Mouse (Mus musculus): ENCODE results near the gene Gm49027.
"Not testable (repeated sequence)": the region's sequence is repeated elsewhere in the genome, so short reads cannot be mapped to it uniquely, and the experiment has no call there.

The Gm49027 gene

GRCm38 (mm10) chr5:123525281-123525680 is at the start of gene Gm49027:
Gm49027 (minus strand) TSS chr5:123525488.
- no peak for DNase-seq

DNA sequence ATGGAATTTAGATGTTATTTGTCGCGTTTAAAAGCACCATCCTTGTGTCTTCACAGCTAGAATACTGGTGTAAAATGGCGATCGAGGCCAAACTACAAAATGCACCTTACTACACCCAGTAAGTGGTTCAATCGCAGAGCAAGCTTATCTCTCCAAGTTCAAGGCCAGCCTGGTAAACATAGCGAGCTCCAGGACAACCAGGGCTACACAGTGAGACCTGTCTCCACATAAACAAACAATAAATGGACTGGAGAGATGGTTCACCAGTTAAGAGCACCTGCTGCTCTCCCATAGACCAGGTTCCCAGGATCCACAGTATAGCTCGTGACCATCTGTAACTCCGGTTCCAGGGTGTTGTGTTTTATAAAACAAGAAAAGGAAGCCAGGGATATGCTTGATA is 48.1 kb upstream of the Gm49027 start:
- no peak for DNase-seq

- DNase-seq, result peak; percentile 98
Observed at GRCm38 (mm10) chr5:123572357-123573186, 47.3 kb upstream of the Gm49027 start, which contains the start of gene Vps33a. Vps33a (minus strand) TSS chr5:123573038.

DNA sequence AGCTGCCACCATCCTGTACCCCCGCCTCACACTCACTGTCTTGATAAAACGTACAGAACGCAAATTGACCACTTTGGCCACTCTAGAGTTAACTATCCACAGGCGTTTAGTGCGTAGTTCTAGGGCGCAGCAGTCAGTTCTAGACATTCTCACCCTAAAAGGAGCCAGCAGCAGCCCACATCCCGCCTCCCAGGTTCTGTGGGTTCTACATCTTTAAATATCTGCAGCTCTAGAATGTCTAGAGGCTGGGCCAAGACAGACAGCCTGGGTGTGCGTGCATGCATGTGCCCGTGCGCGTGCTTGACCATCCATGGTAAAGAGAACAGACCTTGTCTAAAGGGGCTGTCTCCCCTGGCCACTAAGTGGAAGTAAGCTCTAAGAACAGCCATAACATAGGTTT is 35.8 kb upstream of the Gm49027 start:
- DNase-seq, result no peak

- DNase-seq, result no peak
Observed at GRCm38 (mm10) chr5:123559588-123559987, 34.3 kb upstream of the Gm49027 start.

DNA sequence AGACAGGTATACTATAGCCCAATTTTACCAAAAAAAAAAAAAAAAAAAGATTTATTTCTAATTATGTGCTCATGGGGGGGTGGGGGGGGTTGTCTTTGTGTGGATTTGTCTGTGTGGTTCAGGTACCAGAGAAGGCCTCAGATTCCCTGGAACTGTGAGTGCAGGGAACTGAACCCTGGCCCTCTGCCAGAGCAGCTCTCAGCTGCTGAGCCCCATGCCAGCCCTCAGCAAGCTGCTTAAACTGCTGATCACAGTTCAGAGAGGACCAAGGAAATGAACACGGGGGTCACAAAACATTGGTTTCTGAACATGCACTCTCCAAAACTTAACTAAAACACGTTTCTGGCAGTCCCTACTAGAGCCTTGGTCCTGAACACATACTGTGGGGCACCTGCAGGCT is 31.2 kb upstream of the Gm49027 start:
- peak; percentile 77 for DNase-seq

DNA sequence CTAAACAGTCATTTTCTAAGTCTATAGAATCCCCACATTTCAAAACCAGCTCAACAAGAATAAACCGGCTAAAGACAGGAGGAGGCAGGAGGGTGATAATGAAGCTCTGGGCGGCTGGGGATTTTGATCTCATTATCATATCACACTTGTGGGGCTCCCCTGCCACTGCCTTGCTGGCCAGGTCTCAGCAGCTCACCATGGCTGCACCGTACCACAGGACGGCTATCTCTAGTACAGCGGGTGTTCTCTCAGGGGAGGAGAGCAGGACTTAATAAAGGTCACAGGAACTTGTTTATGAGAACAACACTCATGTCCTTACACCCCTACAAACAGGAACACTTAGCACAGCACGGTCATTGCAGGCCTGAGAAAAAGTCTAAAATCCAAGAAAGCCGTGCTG is 30.4 kb upstream of the Gm49027 start:
- no peak for DNase-seq

GRCm38 (mm10) chr5:123533801-123534200 is 8.5 kb upstream of the Gm49027 start:
- no peak for DNase-seq

DNA sequence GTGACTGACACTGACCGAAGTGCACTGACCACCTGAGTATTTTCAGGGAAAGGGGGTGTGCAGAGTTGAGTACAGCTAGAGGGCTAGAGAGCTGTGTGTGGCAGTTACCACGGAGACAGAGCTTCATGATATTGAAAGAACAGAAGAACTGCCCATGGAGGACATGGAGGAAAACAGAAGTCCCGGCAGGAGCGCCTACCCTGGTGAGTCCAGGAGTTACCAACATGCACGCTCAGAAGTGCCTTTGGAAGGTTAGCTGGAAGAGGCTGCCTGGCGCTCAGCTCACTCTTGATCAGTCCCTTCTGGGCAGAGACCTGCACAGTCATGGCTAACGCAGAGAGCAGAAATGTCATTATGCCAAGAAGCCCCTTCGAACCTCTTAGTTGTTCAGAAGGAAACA is 4.8 kb upstream of the Gm49027 start:
- no peak for DNase-seq

GRCm38 (mm10) chr5:123528641-123529040 is 3.4 kb upstream of the Gm49027 start:
- DNase-seq, result no peak

GRCm38 (mm10) chr5:123525916-123526495 is 718 bp upstream of the Gm49027 start:
- no peak for DNase-seq

- no peak for DNase-seq
Observed at GRCm38 (mm10) chr5:123524393-123524750, 916 bp downstream of the Gm49027 start.

GRCm38 (mm10) chr5:123523692-123524392 is 1.4 kb downstream of the Gm49027 start, which contains the start of gene Diablo:
Diablo (minus strand) TSS chr5:123524176.
- DNase-seq, result peak; percentile 97

- no peak for DNase-seq
Observed at GRCm38 (mm10) chr5:123522166-123522565, 3.1 kb downstream of the Gm49027 start.

- DNase-seq, result no peak
Observed at GRCm38 (mm10) chr5:123521621-123522020, 3.7 kb downstream of the Gm49027 start.

DNA sequence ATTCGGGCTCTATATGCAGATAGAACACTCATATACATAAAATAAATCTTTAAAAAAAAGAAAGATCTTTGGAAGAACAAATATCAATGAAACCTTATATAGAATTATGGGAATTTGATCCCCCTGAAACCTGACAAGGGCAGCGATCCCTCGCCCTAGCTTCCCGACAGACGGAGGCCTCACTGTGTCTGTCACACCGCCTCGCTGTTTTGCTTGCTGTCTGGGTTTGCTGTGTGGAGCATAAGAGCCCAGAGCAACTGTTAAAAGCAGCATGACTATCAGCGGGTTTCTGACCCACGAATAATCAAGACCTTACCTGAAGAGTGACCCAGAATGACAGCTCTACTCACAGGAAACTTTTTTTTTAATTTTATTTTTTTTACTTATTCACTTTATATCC is 4.6 kb downstream of the Gm49027 start:
- DNase-seq, result no peak

DNA sequence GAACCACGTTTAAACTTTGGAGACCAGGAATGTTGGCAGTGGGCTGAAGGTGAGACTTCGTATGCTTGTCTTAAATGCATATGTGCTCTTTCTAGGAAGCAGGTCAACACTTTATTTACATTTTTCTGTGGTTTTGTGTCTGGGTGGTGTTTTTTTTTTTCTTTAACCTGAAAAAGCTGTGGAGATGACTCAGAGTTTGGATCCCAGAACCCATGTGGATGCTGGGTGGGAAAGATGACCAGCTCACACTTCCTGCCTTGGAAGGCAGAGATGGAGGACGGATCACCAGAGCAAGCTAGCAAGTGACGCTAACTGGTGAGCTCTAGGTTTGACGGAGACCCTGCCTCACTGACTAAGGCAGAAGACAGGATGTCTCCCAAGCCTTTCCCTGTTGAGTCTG is 10.4 kb downstream of the Gm49027 start:
- DNase-seq, result no peak

- no peak for DNase-seq
Observed at GRCm38 (mm10) chr5:123512102-123512501, 13.2 kb downstream of the Gm49027 start.

DNA sequence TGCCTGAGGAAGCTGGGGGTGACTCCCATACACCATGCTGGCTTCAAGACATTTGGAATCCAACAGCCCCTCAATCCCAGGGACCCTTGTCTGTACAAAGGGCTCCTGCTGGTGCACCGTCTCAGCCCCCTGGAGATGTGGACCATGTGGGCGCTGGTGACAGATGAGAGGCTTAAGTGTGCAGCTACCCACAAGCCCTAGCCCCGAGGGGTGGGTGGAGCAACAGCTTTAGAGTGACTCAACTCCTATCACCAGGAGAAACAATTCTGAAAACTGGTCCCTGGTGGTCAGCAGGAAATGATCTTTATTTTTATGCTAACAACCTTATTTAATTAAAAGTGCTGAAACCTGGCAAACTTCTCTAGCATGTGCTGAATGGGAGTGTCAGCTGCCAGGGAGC is 13.9 kb downstream of the Gm49027 start:
- DNase-seq, result not testable (repeated sequence)

GRCm38 (mm10) chr5:123510160-123510559 is 15.1 kb downstream of the Gm49027 start, which contains the start of gene B3gnt4:
B3gnt4 (plus strand) TSS chr5:123510460.
- no peak for DNase-seq

- no peak for DNase-seq
Observed at GRCm38 (mm10) chr5:123508921-123509320, 16.4 kb downstream of the Gm49027 start.

- peak; percentile 63 for DNase-seq
Observed at GRCm38 (mm10) chr5:123507936-123508723, 17.2 kb downstream of the Gm49027 start.

- no peak for DNase-seq
Observed at GRCm38 (mm10) chr5:123501973-123502372, 23.3 kb downstream of the Gm49027 start.

All from cerebellum, adult 11-12 months (tissue).